Mouse (Mus musculus): ENCODE data around the gene Gm3424. TPM values are rescaled to one million over a fixed set of nuclear protein-coding genes. Genes with fewer than 3 reads are reported as not detected.
"Not testable (repeated sequence)": the region's sequence is repeated elsewhere in the genome, so short reads cannot be mapped to it uniquely, and the experiment has no call there.

The Gm3424 gene
- polyA plus RNA-seq (2012; ENCODE audit: insufficient read depth, insufficient read length, missing spikeins), result not detected in 2 replicates

- not testable (repeated sequence) for H3K4me3 ChIP-seq (ENCODE audit: insufficient read depth, low read depth, low read length); H3K27ac ChIP-seq (replicated peaks; ENCODE audit: low read depth, low read length); H3K4me1 ChIP-seq (ENCODE audit: control insufficient read depth, insufficient read depth, insufficient read length, low read length)
These were observed at the start of gene Gm3424 for GRCm38 (mm10) chr14:5830229-5830628. Gene Gm3424 (minus strand): TSS chr14:5830329.

- Histone ChIP-seq H3K27ac (replicated peaks; ENCODE audit: low read depth, low read length) (peak overlapping the region; percentile 65), H3K4me3 (ENCODE audit: insufficient read depth, low read depth, low read length) (peak overlapping the region; percentile 62)
- H3K4me1 ChIP-seq (ENCODE audit: control insufficient read depth, insufficient read depth, insufficient read length, low read length), result not testable (repeated sequence)
These were observed 49.7 kb upstream of the Gm3424 start for GRCm38 (mm10) chr14:5879791-5880190.

- not testable (repeated sequence) for H3K4me3 ChIP-seq (ENCODE audit: insufficient read depth, low read depth, low read length); H3K4me1 ChIP-seq (ENCODE audit: control insufficient read depth, insufficient read depth, insufficient read length, low read length); H3K27ac ChIP-seq (replicated peaks; ENCODE audit: low read depth, low read length)
These were observed 49.0 kb upstream of the Gm3424 start for GRCm38 (mm10) chr14:5879136-5879535.

- not testable (repeated sequence) for H3K27ac ChIP-seq (replicated peaks; ENCODE audit: low read depth, low read length); H3K4me1 ChIP-seq (ENCODE audit: control insufficient read depth, insufficient read depth, insufficient read length, low read length); H3K4me3 ChIP-seq (ENCODE audit: insufficient read depth, low read depth, low read length)
These were observed 25.8 kb upstream of the Gm3424 start for GRCm38 (mm10) chr14:5855911-5856310.

- not testable (repeated sequence) for H3K4me1 ChIP-seq (ENCODE audit: control insufficient read depth, insufficient read depth, insufficient read length, low read length); H3K4me3 ChIP-seq (ENCODE audit: insufficient read depth, low read depth, low read length); H3K27ac ChIP-seq (replicated peaks; ENCODE audit: low read depth, low read length)
These were observed 17.3 kb downstream of the Gm3424 start for GRCm38 (mm10) chr14:5812699-5813356.

GRCm38 (mm10) chr14:5807882-5808281 lies 22.2 kb downstream of the Gm3424 start, which contains the start of gene Gm3383:
Gene Gm3383 (minus strand): TSS chr14:5807982.
- not testable (repeated sequence) for H3K4me1 ChIP-seq (ENCODE audit: control insufficient read depth, insufficient read depth, insufficient read length, low read length); H3K27ac ChIP-seq (replicated peaks; ENCODE audit: low read depth, low read length); H3K4me3 ChIP-seq (ENCODE audit: insufficient read depth, low read depth, low read length)

Other genes starting within 250 kb of the Gm3424 start
- not detected in 2 replicates for gene Gm8265, start 197.3 kb downstream of the Gm3424 start, polyA plus RNA-seq (2012; ENCODE audit: insufficient read depth, insufficient read length, missing spikeins)
- gene Gm9603, start 142.9 kb downstream of the Gm3424 start, polyA plus RNA-seq (2012; ENCODE audit: insufficient read depth, insufficient read length, missing spikeins), result not detected in 2 replicates
- gene Gm3373, start 88.8 kb downstream of the Gm3424 start, polyA plus RNA-seq (2012; ENCODE audit: insufficient read depth, insufficient read length, missing spikeins), result not detected in 2 replicates
- not detected in 2 replicates for gene Gm3383, start 22.3 kb downstream of the Gm3424 start, polyA plus RNA-seq (2012; ENCODE audit: insufficient read depth, insufficient read length, missing spikeins)
- gene Gm8237, start 50.1 kb upstream of the Gm3424 start, polyA plus RNA-seq (2012; ENCODE audit: insufficient read depth, insufficient read length, missing spikeins), result not detected in 2 replicates
- gene Gm3248, start 131.4 kb upstream of the Gm3424 start, polyA plus RNA-seq (2012; ENCODE audit: insufficient read depth, insufficient read length, missing spikeins), result not detected in 2 replicates
- gene Gm3453, start 148.8 kb upstream of the Gm3424 start, polyA plus RNA-seq (2012; ENCODE audit: insufficient read depth, insufficient read length, missing spikeins), result not detected in 2 replicates
- not detected in 2 replicates for gene Gm6337, start 227.9 kb upstream of the Gm3424 start, polyA plus RNA-seq (2012; ENCODE audit: insufficient read depth, insufficient read length, missing spikeins)